Mouse (Mus musculus): ENCODE results near the gene Fgd3.

Fgd3 gene

DNA sequence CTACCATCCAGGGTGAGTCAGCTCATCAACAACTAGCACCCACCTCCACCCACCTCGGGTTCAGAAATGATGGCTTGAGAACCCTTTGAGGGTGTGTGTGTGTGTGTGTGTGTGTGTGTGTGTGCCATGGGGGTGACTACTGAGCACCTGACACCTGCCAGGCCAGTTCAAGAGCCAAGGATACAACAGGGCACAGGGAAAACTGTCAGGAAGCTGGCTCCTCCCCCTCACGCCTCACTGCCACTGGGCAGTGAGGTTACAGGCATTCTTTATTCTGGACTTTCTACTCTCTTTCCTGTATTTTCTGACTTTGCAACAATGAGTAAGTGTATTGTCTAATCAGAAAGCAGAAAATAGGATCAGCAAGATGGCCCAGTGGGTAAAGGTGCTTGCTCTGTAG is 70.5 kb downstream of the Fgd3 start:
- no peak for DNase-seq (ENCODE audit: low read depth, low spot score)

DNA sequence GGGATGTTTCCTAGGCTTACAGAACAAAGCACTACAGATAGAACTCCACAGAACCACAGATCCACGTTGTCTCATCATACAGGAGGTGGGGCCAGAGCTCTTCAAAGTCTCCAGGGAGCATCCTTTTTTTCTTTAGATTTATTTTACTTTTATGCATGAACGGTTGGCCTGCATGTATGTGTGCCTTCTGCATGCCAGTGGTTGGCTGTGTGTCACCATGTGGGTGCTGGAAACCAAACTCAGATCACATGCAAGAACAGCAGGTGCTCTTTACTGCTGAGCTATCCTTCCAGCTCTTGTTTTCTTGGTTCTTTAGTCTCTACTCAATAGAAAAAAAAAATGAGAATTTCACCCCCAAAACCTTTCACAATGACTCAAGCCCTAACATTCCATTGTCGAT is 71.2 kb downstream of the Fgd3 start:
- no peak for DNase-seq (ENCODE audit: low read depth, low spot score)

DNA sequence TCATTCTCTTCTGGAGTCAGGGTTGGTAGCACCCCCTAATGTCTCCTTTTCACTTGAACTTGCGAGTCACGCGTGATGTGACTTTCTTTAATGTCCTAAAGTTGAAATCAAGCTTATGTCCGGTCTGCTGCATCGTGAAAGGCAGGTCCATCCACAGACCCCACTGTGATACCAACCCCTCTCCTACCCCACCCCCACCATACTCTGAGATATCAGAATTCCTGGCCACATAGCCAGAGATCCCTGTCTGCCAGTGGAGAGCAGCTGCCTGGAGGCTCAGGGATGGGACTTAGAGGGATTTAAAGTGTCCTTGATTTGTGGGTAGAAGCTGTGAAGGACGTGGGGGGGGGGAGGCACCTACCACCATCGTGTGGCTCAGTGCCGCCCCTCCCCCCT is 71.6 kb downstream of the Fgd3 start, which contains the start of gene Susd3:
Gene Susd3, minus strand, starts transcription at position 240 of the 396 bp plus-strand sequence.
- no peak for DNase-seq (ENCODE audit: low read depth, low spot score)

DNA sequence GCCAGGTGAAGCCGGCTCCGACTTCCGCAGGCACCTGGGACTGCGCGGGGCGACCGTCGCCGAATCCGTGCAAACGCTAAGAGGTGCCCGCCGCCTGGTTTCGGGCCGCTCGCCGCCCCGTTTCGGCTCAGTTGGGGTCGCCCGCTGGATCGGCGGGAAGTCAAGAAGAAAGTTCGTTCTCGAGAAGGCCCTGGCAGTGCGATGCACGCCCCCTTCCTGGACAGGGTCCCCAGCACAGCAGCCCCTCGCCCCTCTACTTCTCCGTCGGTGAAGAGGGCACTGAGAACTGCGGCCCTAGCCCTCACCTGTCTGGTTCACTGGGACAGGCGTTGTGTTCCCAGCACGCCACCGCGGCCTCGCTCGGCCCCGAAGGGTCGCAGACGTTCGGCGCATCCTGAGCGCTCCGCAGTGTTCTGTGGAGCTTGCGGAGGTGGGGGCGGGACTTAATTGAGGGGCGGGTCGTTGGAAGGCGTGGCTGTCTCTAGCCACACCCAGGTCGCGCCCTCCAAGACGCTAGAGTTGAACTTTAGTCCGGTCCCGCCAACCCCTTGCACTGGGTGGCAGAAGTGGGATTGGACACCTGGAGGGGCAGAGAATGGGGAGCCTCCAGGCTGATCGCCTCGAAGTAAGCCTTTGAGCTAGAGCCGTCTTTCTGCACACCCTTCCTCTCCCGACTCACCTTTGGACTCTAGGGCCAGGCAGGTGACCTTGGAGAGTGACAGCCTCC is 72.2 kb downstream of the Fgd3 start:
- DNase-seq (ENCODE audit: low read depth, low spot score): peak; percentile 88

DNA sequence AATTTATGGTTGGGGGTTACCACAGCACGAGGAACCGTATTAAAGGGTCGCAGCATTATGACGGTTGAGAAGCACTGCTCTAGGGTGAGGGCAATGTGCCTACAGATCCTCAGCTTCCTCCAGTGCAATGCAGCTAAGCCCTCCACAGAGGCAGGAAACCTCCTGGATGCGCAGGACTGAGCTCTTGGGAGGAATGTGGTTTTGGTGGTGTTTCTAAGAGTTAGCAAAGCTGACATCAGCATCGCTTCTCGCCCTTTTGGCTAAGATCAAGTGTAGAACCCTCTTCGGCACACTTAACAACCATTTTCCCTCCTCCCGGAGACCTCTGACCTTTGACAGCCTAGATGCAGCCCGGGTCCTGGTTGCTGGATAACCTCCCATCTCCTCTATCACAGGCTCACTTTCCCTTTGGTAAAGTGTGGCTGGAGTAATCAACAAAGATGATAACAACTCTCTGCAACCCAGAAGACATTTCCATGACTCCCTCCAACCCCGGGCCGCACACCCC is 72.8 kb downstream of the Fgd3 start:
- DNase-seq (ENCODE audit: low read depth, low spot score): no peak

DNA sequence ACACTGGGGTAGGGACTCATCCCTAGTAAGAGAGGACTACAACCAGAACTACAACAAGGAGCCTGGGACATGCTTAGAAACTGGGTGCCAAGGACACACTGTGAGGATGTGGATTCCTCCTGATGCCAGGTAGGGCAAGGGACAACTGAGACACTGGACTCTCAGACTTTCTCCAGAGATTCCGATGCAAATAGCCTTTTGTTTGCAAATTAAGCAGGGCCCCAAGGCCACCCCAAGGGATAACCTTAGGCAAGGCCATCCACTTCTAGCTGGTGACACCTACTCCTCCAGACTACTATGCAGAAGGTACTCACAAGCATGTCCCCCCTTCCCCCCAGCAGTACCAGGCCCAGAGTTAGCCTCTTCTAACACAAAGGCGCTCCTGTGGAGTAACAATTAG is 73.5 kb downstream of the Fgd3 start:
- no peak for DNase-seq (ENCODE audit: low read depth, low spot score)

DNA sequence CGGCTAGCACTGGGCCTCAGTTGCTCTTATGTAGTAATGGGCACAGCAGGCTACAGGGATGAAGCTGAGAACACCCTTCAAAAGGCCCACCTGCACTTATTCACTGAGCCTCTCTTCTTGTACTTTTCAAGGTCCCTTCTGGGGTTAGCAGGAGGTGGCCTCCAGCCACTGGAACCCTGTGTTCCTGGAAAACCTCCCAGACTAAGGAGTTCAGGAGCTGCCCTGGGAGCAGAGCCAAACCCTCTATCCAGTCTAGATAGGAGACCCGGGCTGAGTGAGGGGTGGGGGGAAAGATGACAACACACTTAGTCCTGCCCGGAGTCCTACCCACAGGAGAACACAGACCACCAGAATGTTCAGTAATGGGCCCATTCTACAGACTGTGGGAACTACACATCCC is 74.1 kb downstream of the Fgd3 start:
- DNase-seq (ENCODE audit: low read depth, low spot score): no peak

DNA sequence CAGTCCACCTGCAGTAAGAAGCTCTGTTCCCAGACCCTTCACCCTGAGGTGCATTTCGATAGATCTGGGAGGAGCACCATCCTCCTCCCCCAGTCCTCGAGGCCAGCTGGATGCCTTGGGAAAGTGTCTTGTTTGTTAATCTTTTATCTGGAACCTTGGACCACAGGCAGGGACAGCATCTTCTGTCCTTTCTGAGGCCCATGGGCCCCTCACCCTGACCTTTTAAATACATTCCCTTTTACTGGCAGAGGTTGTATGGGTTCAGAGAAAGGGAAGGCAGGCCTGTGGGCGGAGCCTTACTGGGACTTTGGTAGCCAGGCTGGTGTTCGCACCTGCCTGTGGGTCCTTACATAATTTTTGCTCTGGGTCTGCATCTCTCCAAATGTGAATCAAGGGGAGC is 74.9 kb downstream of the Fgd3 start:
- no peak for DNase-seq (ENCODE audit: low read depth, low spot score)

DNA sequence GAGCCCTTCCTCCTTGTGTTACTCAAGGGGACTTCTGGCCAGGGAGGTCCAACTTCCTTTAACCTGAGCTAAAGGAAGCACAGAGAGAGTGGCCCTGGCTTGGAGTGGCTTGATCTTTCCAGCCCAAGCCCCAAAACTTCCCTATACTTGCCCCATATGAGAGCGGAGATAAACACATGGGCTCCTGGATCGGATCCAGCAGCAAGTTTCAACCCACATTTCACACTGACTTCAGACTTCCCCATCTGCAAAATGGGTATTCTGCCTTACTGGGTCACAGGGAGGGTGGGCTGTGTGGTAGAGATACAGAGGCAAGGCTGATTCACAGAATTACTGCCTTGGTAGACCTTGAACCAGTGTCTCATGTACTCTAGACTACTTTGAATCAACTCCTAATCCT is 76.6 kb downstream of the Fgd3 start:
- no peak for DNase-seq (ENCODE audit: low read depth, low spot score)

DNA sequence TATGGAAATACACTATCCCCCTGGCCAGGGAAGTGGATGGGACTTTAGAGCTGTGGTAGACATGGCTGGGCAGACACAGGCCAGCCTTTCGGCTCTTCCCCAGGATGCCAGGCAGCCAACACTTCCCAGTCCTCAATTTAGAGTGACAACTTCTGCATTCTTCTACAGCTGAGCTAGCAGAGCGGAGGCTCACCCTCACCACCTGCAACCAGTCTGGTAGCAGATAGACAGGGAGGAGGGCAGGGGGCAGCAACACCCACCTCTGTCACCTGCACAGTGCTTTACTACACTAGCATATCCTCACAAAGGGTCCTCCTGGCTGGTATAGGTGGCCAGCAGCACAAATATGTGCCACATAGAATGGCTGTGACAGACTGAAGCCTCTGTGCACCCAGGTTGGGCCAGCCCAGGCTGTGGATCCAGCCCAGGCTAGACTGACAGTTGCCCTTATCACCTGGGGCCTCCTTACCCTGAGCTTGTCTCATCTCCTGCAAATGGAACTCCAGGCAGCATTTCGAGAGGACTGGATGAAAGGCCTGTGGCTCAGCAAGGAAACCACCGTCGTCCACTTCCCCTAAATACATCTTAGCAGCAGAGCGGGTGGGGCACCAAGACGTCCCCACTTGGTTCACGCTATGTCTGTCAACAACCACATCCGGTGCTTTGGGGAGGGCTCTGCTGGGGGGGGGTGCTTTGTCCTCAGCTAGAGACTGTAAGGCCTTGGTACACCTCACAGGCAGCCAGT is 77.6 kb downstream of the Fgd3 start:
- no peak for DNase-seq (ENCODE audit: low read depth, low spot score)

DNA sequence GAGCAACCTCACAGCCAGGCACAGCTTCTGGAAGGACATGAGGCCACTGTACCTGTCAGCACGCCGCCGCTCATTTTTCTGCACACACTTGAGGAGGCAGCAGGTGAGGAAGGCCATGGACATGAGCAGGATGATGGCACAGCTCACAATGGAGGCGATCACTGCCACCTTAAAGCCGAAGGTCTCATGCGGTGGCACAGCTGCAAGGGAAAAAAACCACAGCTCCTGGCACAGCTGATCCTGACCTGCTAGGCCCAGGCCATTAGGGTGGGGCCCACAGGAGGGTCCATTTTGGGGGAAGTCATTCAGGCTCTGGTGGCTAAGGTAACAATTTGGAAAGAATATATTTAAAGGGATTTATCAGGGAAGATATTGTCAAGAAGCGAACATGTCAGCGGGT is 81.4 kb downstream of the Fgd3 start:
- no peak for DNase-seq (ENCODE audit: low read depth, low spot score)

DNA sequence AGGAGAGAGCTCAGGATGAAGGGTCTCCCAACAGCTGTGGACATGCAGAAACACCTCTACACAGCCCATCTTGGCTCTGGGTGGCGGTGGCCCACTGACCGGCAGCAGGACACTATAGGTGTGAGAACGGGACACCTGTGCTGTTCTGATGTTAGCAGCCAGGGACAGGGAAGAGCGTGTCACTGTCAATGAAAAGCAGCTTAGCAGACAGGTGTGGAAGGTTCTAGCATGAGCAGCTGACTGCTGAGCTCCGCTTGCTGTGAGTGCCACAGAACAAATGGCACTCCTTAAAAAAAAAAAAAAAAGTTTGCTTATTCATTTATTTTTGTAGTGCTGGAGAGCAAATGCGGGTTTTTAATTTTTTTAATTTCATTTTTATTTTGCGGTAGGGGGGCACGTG is 82.5 kb downstream of the Fgd3 start:
- DNase-seq (ENCODE audit: low read depth, low spot score): no peak

DNA sequence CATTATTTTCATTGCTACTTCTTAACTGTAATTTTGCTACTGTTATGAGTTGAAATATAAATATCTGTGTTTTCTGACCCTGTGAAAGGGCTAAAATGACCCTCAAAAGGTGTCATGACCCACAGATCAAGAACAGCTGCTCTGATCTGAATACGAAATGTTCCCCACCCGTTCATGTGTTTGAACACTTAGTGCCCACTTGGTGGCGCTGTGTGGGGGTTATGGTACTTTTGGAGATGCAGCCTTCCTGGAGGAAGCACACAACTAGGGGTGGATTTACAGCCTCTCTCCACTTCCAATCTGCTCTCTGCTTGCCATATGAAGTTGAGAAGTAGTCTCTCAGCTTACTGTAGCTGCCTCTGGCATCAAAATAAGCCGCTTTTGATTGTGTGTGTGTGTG is 85.4 kb downstream of the Fgd3 start:
- peak; percentile 61 for DNase-seq (ENCODE audit: low read depth, low spot score)

DNA sequence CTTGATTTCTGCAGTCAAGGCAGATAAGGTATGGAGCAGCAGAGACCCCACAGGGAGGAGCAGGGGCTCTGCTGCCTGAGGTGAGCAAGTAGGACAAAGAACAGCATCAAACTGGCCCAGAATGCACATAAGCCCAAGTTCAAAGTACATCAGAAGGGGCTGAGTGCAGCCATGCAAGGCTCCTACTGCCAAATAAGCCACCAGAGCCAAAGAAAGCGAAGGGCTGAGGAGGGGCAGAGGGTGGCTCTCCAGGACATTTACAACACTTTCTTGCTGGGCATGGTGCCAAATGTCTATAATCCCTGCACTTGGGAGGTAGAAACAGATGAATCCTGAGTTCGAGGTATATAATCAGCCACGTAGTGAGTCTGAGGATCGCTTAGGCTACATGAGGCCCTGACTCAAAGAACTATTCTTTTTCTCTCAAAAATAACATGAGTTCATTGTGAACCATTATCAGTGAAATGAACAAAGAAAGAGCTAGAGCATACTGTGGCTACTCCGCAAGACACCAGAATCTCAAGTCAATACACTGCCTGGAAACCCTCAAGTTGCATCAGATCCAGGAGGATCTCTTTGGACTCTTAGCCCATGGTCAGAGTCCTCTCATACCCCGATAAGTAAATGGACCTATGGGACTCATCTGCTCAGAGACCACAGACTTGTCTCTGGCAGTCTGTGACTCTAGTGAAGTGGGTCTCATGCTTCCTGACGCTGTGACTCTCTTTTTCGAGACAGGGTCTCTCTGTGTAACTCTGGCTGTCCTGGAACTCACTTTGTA is 86.1 kb downstream of the Fgd3 start:
- DNase-seq (ENCODE audit: low read depth, low spot score): no peak

DNA sequence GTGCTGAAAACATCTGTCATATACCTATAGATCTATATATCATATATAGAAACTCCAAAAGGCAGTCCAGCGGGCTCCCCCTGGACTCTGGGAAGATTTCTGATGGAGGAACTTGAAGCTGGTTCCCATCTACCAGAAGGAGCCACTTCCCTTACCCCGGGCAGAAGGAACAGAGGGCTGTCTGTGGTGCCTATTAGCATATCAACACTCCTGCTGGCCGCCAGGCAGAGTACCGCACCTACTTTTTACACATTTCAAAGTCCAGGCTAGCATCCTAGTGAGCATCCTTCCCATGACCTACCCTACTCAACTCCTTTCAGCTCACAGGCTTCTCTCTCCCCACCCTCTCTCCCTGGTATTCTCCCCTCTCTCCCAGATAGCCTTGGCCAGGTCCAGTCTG is 94.5 kb downstream of the Fgd3 start:
- DNase-seq (ENCODE audit: low read depth, low spot score): peak; percentile 65

DNA sequence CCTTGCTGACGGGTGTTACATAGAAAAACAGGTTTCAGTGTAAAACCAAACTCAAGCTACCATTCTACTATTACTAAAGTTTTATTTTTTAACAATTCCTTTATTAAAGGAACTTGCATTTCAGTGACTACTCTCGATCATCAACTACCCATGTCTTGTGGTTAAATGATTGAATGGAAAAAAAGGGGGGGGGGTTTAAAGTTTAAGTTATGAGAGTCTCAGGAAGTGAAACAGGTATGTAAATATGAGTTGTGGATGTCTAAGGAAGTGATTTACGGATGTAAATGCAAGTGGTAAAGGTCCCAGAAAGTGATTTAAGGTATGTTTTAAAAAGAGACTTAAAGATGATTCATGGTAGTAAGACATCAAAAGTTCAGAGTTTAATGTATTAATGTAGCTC is 95.0 kb downstream of the Fgd3 start:
- DNase-seq (ENCODE audit: low read depth, low spot score): no peak

DNA sequence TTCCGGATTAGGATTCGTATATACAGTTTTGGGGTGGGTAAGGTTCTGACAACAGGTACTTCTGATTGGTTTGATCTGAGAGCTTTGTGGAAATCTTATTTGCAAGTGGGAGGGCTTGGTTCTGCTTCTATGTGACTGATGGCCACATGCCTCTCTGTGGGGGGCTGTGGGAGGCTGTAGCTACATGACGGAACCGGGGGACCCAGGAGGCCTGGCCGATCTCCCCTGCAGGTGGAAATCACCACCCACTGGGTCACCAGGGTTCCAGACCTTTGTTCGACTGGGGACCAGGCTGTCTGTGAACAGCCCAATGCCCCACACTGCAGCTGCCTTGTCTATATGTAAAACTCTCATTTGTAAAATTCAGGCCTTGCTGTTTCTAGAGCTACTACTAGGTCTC is 95.4 kb downstream of the Fgd3 start:
- DNase-seq (ENCODE audit: low read depth, low spot score): no peak

DNA sequence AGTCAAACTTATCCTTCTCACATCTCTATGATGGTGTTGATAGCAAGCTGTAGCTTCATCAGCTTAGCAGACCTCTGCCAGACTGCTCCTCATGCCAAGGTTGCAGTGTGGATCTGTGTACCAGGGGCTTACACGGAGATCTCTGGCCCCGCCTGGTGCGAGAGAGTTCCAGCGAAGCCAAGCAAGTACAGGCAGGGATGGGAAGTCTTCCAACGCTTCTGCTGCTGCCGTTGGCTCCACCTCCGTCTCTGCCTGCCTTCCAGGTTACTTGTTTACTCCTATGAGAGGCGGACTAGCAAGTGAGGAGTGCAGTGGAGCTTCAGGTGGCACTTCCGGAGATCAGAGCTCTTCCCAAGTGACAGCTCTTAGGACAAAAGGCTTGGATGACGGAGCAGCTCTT is 95.8 kb downstream of the Fgd3 start:
- peak; percentile 40 for DNase-seq (ENCODE audit: low read depth, low spot score)

DNA sequence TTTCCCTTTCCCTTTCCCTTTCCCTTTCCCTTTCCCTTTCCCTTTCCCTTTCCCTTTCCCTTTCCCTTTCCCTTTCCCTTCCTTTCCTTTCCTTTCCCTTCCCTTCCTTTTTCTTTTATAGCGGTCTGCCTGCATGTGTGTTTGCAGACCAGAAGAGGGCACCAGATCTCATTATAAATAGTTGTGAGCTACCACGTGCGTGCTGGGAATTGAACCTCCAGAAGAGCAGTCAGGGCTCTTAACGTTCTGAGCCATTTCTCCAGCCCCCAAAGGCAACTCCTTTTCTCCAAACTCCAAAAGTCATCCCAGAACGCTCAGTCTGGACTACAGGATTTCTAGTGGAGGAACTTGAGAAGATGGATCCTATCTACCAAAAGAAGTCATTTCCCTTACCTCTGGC is 99.2 kb downstream of the Fgd3 start:
- DNase-seq (ENCODE audit: low read depth, low spot score): peak; percentile 72

DNA sequence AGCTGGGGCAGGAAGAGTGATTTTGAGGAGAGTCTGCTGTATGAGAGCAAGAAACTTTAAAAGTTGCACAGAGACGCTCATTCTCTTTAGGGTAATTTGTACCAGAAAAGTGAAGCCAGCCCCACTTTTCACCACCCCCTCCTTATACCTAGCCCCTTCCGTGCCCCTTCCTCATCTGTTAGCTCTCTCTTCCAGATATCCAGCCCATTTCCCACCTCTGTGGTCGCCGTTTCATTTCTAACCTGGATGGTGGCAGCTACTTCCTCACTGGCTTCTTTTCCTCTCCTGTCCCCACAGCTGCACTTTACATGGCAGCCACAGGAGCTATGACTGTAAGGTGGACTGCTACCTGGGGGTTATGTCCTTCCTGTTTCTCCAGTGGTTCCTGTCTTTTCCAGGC is 100.7 kb downstream of the Fgd3 start:
- no peak for DNase-seq (ENCODE audit: low read depth, low spot score)

DNA sequence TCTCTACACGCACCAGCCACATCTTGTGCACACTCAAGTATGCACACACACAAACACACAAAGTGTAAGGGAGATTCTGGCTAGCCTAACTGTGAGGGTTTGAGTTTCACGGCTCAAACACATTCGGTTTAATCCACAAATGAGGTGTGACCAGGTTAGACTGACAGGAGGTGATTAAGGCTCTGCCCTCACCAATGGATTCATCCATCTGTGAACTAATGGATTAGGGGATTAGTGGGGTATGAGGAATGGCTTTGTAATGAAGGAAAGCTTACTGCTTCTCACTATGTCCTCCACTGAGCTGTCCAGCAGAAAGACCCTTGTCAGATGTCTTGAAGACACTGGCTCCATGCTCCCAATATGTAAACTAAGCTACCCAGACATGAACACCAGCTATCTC is 101.5 kb downstream of the Fgd3 start:
- DNase-seq (ENCODE audit: low read depth, low spot score): no peak

DNA sequence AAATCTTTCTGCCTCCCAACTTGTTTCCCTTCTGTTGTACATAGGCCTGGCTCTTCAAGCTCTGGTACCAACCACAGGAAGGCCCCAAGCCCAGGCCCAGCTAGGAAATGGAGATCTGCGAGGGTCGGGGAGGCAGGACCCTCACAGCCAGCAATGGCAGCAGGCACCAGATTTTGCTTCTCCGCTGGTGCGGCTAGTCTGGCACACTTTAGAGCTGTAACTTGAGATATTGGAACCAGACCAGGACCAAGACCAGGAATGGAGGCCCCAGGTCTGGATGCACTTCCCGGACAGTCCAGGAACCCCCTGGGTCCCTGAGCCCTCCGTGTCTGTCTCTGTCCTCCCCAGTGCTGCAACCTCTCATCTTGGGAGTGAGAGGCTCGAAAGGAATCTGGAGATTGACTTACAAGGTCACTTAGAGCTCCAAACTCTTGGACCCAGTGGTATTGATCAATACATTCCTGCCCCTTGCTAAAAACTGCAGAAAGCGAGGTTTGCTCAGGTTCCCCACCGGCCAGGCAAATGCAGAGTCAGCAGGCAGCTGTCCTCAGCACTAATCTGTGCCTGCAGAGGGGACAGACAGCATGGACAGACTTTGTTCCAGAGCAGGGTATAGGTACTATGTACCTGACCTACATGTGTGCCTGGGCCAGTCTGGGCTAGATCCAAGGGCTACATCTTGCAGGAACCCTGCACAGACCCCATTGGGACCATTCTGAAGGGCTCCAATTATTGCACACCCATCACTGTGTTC is 103.1 kb downstream of the Fgd3 start:
- DNase-seq (ENCODE audit: low read depth, low spot score): no peak

All from ZHBTc4 (cell line).